Mouse (Mus musculus): ENCODE data around the gene Gpm6b.

Gene Gpm6b

DNA sequence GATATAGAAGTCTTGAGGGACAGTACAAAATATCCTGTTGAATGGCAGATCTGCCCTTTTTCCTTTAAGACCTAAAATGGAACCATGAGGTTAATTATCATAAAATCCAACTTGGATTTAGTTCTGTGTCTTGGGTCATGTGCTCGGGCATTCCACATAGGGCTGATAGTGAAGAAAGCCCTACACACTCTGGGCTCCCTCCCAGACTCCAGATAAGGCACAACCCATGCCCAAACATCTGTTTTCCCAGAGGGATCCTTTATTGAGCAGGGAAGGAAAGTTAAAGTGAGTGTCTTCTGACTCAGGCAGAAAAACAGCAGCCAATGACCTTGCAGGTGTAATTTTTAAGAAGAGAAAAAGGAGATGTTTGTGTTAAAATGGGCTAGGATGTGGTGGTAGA is 116.2 kb downstream of the Gpm6b start:
- DNase-seq (ENCODE audit: low read depth, low spot score), result no peak

DNA sequence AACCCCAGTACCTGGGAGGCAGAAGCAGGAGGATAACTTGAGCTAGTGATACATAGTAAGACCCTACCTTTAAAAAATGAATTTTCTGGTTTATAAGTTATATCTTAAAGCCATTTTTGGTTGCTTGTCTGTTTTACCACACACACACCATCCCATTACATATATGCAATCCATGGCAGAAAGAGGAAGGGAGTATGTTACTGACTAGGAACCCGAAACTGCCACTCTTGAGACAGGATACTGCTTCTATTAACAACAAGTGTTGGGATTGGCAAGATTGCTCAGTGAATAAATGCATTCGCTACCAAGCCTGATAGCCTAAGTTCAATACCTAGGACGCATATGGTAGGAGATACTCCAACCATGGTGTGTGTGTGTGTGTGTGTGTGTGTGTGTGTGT is 117.6 kb downstream of the Gpm6b start:
- DNase-seq (ENCODE audit: low read depth, low spot score), result no peak

DNA sequence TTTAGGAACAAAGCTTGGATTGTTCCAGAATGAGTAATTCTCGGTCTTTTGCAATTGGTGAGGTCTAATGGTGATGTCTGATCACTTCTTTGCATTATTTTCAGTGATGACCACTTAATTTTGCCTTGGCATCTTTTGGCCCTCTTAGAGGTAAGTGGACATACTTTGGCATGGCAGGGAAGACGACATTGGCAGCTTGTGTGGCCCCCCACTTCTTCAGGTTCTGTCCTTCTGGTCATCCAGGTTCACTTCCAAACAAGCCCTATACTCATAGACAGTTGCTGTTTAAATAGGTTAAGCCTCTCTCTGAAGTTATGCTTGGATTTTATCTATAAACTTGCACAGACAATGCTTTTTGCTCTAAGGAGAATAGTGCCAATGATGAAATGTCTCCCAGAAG is 120.2 kb downstream of the Gpm6b start:
- DNase-seq (ENCODE audit: low read depth, low spot score), result no peak

DNA sequence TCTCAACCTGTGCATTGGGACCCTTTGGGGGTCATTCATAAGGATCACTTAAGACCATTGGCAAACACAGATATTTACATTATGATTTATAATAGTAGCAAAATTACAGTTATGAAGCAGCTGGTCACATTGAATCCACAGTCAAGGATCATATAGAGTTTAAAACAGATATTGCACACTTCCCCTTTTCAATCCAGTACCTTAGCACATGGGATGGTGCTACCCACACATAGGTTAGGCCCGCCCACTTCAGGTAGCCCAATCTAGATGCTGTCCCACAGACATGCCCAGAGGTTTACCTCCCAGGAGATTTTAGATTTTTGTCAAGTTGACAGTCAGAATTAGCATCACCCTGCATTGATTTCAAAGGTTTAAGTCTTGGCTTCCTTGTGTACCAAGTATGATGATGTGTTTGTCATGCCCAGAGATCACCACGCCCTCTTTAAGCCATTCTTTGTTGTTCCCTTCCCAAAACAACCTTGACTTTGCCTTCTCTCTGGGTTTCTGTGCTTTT is 121.3 kb downstream of the Gpm6b start:
- DNase-seq (ENCODE audit: low read depth, low spot score), result no peak

GRCm38 (mm10) chrX:166360455-166360854 is 121.7 kb downstream of the Gpm6b start:
- no peak for DNase-seq (ENCODE audit: low read depth, low spot score)

- no peak for DNase-seq (ENCODE audit: low read depth, low spot score)
These were observed 126.9 kb downstream of the Gpm6b start for GRCm38 (mm10) chrX:166365458-166366213.

DNA sequence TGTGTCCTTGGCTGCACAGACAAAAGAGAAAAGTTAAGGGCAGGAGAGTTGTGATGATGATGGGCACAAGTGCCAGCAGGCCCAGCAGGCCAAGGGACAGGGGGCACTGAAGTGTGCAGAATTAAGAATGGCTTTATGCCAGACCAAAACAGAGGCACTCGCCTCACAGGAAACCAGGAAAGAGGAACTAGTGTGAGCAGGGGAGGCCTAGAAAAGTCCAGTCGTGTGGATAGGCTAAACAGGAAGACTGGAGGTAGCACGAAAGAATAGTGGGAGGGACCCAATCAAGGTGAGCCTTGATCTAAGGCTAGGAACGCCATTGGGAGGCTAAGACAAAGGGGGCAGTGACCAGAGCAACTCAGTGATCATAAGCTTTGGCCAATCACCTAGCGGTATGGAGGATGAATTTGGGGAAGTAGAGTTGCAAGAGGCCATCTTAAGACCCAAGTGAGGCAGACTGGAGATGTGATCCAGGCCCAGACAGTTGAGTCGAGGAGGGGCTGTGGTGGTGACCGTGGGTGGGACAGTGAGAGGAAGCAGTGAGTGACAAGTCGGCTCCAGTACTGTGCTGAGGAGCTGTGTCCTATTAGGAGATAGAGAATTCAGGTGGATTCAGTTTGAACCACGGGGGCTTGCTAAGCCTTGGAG is 138.1 kb downstream of the Gpm6b start:
- no peak for DNase-seq (ENCODE audit: low read depth, low spot score)

DNA sequence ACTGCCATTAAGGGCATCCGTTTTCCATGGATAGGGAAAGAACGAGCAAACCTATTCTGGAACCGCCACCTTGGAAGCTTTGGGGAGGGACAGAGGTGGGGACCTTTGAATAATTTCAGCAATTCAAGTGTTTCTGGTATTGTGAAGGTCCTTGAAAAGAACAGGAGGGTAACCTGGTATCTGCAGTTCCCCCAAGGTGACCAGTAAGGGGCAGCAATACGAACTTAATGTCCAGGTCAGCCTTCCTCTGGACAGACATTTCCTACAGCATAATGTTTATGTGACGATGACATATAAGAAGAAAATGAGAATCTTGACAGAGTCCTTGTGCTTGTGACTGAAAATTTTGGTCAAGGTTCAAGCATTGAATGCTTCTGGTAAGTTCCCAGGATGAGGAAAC is 139.9 kb downstream of the Gpm6b start:
- DNase-seq (ENCODE audit: low read depth, low spot score), result no peak

- no peak for DNase-seq (ENCODE audit: low read depth, low spot score)
These were observed 144.9 kb downstream of the Gpm6b start for GRCm38 (mm10) chrX:166383606-166384005.

DNA sequence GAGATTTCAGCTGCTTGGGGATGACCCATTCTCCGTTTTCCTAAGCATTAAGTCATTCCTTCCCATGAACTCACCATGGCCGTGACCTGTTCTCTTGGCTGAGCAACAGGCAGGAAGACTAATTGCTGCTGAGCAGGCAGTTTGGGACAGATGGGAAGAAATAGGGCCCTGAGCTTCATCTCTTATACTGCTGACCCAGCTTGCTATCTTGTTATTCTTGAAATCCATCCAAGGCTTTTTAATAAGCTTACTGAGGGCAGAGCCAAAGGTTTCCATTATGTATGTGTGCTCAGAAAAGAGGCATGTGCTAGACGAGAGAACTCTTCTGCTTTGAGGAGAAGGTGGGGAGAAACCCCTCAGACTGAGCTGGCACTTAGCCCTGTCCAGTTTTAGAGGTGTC is 146.2 kb downstream of the Gpm6b start:
- DNase-seq (ENCODE audit: low read depth, low spot score), result no peak

- no peak for DNase-seq (ENCODE audit: low read depth, low spot score)
These were observed 147.9 kb downstream of the Gpm6b start for GRCm38 (mm10) chrX:166386656-166387055.

DNA sequence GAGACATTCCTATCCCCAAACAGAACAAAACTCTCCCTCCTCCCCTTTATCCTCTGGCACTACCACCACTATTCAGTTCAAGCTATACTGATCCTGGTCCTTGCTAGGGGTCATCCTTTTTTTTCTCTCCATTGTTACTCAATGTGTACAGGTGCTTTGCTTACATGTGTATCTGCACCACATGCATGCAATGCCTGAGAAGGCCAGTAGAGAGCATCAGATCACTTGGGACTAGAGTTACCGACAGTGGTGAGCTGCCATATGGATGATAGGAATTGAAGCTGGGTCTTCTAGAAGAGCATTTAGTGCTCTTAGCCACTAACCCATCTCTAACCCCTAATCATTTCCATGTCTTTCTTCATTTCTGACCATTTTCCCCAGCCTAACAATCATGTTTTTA is 155.0 kb downstream of the Gpm6b start:
- DNase-seq (ENCODE audit: low read depth, low spot score), result no peak

DNA sequence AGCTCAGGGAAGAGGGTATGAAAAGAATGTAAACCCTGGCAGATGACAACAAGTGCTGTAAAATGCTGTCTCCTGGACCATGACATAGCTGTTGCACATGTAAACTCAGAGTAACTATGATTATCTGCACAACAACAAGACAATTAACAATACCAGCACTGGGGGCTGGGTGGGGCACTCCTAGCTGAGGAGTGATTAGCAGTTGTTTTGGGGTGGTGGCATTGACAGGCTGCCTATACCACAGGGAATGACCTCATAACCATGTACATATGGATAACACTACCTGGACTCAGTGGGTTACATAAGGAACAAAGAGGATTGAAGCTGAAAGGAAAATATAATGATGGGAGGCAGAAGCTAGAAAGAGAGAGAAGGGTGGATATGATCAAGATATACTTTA is 169.2 kb downstream of the Gpm6b start:
- no peak for DNase-seq (ENCODE audit: low read depth, low spot score)

- DNase-seq (ENCODE audit: low read depth, low spot score), result no peak
These were observed 177.5 kb downstream of the Gpm6b start for GRCm38 (mm10) chrX:166416196-166416595.

GRCm38 (mm10) chrX:166434812-166435211 is 196.1 kb downstream of the Gpm6b start:
- no peak for DNase-seq (ENCODE audit: low read depth, low spot score)

All from brain, embryonic 18.5 days (tissue).